Mouse (Mus musculus): ENCODE results near the gene Lacc1.

DNA sequence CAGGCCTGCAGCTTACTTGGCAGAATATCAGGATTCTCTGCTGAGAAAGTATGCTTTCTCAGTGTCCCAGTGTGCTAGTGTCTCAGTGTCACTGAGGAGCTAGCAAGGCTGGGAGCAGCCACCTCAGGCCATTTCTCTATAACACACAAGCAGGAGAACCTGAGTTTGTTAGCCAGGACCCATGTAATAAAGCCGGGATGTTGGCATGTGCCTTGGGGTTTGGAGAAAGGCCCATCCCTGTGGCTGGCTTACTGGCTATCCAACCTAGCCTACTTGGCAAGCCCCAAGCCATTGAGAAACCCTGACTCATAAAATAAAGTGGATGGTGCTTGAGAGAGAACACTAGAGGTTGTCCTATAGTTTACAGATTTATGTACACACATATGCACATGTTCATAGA, 32.7 kb upstream of the Lacc1 start:
- no peak for TF ChIP-seq CTCF (IDR thresholded peaks at IDR 0.05; ENCODE audit: low read depth)
- no peak for TF ChIP-seq EP300 (IDR thresholded peaks at IDR 0.05; ENCODE audit: low read depth)
